27 mouse cellular contexts compared by ENCODE assay signal in genomic region chr13:95955204-95955603, GRCm38 (mm10).
DNase-seq lines count a peak whose midpoint lies in the region; ATAC-seq and TF ChIP-seq lines count a peak whose summit lies in the region.
"Had no signal": no experiment of that assay in that cellular context is flagged by ENCODE, and none has a peak within 500 bp of the region (broad histone marks: within the 10 kb centered on the region; RNA-seq: fewer than 3 reads in every experiment).

No protein-coding gene starts in this region.

- no peaks in the 10 kb centered on the region for H3K36me3 ChIP-seq in limb, embryonic 13.5 days
- no peaks in the 10 kb centered on the region for H3K36me3 ChIP-seq in limb, embryonic 10.5 days
- H3K36me3 ChIP-seq in stomach, postnatal 0 days (ENCODE audit: control insufficient read depth, insufficient read depth, low read length) = no peaks in the 10 kb centered on the region
- H3K36me3 ChIP-seq in midbrain, embryonic 15.5 days (replicated peaks) = no peaks in the 10 kb centered on the region
- H3K36me3 ChIP-seq: embryonic facial prominence, embryonic 12.5 days; forebrain, embryonic 10.5 days; G1E; heart, embryonic 12.5 days; heart, embryonic 15.5 days had no signal

- ATAC-seq in limb, embryonic 13.5 days (ENCODE audit: low FRiP score, low read depth) = peak; percentile 52; the same call in 1 of the 2 replicates
- no peak for ATAC-seq in Patski
- peak; percentile 46; the same call in 1 of the 2 replicates for ATAC-seq in stomach, postnatal 0 days (ENCODE audit: low FRiP score, low TSS enrichment)
- no peak for ATAC-seq in midbrain, embryonic 15.5 days (replicated peaks)
- ATAC-seq: forebrain, embryonic 13.5 days; forebrain, embryonic 16.5 days; intestine, postnatal 0 days had no signal

- H3K4me2 ChIP-seq in limb, embryonic 13.5 days (replicated peaks) = no peak overlapping the region
- H3K4me2 ChIP-seq in stomach, postnatal 0 days (replicated peaks; ENCODE audit: low read depth) = no peak overlapping the region
- H3K4me2 ChIP-seq in midbrain, embryonic 15.5 days = no peak overlapping the region
- H3K4me2 ChIP-seq: embryonic facial prominence, embryonic 12.5 days; forebrain, embryonic 13.5 days; heart, embryonic 12.5 days; heart, embryonic 15.5 days; hindbrain, embryonic 14.5 days had no signal

- H3K9ac ChIP-seq in limb, embryonic 13.5 days = no peak overlapping the region
- H3K9ac ChIP-seq in stomach, postnatal 0 days (ENCODE audit: low read length) = no peak overlapping the region
- no peak overlapping the region for H3K9ac ChIP-seq in midbrain, embryonic 15.5 days
- H3K9ac ChIP-seq: embryonic facial prominence, embryonic 12.5 days; forebrain, embryonic 13.5 days; heart, embryonic 12.5 days; heart, embryonic 15.5 days; hindbrain, embryonic 14.5 days had no signal

- H3K27ac ChIP-seq in limb, embryonic 13.5 days = no peak overlapping the region
- H3K27ac ChIP-seq in limb, embryonic 10.5 days = no peak overlapping the region
- no peak overlapping the region for H3K27ac ChIP-seq in stomach, postnatal 0 days (replicated peaks)
- no peak overlapping the region for H3K27ac ChIP-seq in midbrain, embryonic 15.5 days
- H3K27ac ChIP-seq: embryonic facial prominence, embryonic 12.5 days; forebrain, embryonic 10.5 days; forebrain, embryonic 13.5 days; gastrocnemius, adult 2 months; heart, embryonic 15.5 days; hindbrain, embryonic 14.5 days had no signal

- WGBS in limb, embryonic 13.5 days = 62% methylated on average over 5 of the region's 5 CpGs
- 87% methylated on average over 5 of the region's 5 CpGs for WGBS in limb, embryonic 10.5 days
- WGBS in stomach, postnatal 0 days = 69% methylated on average over 5 of the region's 5 CpGs
- WGBS in midbrain, embryonic 15.5 days = 85% methylated on average over 5 of the region's 5 CpGs

- in situ Hi-C loops in Patski (cut with MboI; ENCODE audit: low pct_unique_long_range_greater_than_20kb) = no loop called here

- 0 out of 2 replicates have a peak, but pooled peaks cover 3% of the 10 kb centered on the region for H3K27me3 ChIP-seq in limb, embryonic 13.5 days
- no peaks in the 10 kb centered on the region for H3K27me3 ChIP-seq in limb, embryonic 10.5 days (ENCODE audit: low read depth, poor library complexity, severe bottlenecking)
- peaks cover 7% of the 10 kb centered on the region for H3K27me3 ChIP-seq in Patski
- no peaks in the 10 kb centered on the region for H3K27me3 ChIP-seq in stomach, postnatal 0 days (ENCODE audit: control insufficient read depth, insufficient read depth, low read length)
- no peaks in the 10 kb centered on the region for H3K27me3 ChIP-seq in midbrain, embryonic 15.5 days (replicated peaks)
- H3K27me3 ChIP-seq: CH12.LX; embryonic facial prominence, embryonic 12.5 days; forebrain, embryonic 13.5 days; heart, embryonic 12.5 days; heart, embryonic 15.5 days had no signal

- no peak for TF ChIP-seq EP300 in stomach, postnatal 0 days (optimal IDR thresholded peaks at IDR 0.05)

- H3K4me3 ChIP-seq in limb, embryonic 13.5 days = no peak overlapping the region
- no peak overlapping the region for H3K4me3 ChIP-seq in limb, embryonic 10.5 days
- H3K4me3 ChIP-seq in stomach, postnatal 0 days (ENCODE audit: low read depth, low read length) = no peak overlapping the region
- H3K4me3 ChIP-seq in midbrain, embryonic 15.5 days = no peak overlapping the region
- H3K4me3 ChIP-seq: embryonic facial prominence, embryonic 12.5 days; forebrain, embryonic 10.5 days; forebrain, embryonic 13.5 days; gastrocnemius, adult 2 months; heart, embryonic 12.5 days; heart, embryonic 15.5 days had no signal

- TF ChIP-seq CTCF in Patski (IDR thresholded peaks at IDR 0.05) = no peak
- TF ChIP-seq CTCF in stomach, postnatal 0 days (IDR thresholded peaks at IDR 0.05; ENCODE audit: low read depth) = no peak

- no peaks in the 10 kb centered on the region for H3K9me3 ChIP-seq in limb, embryonic 13.5 days
- no peaks in the 10 kb centered on the region for H3K9me3 ChIP-seq in limb, embryonic 10.5 days (replicated peaks)
- no peaks in the 10 kb centered on the region for H3K9me3 ChIP-seq in stomach, postnatal 0 days (ENCODE audit: control insufficient read depth, low read length)
- no peaks in the 10 kb centered on the region for H3K9me3 ChIP-seq in midbrain, embryonic 15.5 days
- H3K9me3 ChIP-seq: embryonic facial prominence, embryonic 12.5 days; forebrain, embryonic 10.5 days; forebrain, embryonic 13.5 days; G1E; heart, embryonic 12.5 days; heart, embryonic 15.5 days had no signal

- H3K4me1 ChIP-seq in limb, embryonic 13.5 days = peaks cover 17% of the 10 kb centered on the region
- H3K4me1 ChIP-seq in limb, embryonic 10.5 days = peaks cover 19% of the 10 kb centered on the region
- 0 out of 2 replicates have a peak, but pooled peaks cover 3% of the 10 kb centered on the region for H3K4me1 ChIP-seq in stomach, postnatal 0 days (replicated peaks; ENCODE audit: control insufficient read depth, insufficient read depth)
- peaks cover 13% of the 10 kb centered on the region; the same call in 1 of the 2 replicates for H3K4me1 ChIP-seq in midbrain, embryonic 15.5 days

- CTCF ChIA-PET in Patski (lab: Charles Lee) = no interaction called here

- no peak for DNase-seq in limb, embryonic 10.5 days (ENCODE audit: low spot score)
- peak; percentile 1 for DNase-seq in Patski (ENCODE audit: low read depth, low spot score)
- DNase-seq in stomach, postnatal 0 days (ENCODE audit: low spot score) = peak; percentile 21
- no peak for DNase-seq in adrenal gland, postnatal 4 days (ENCODE audit: low spot score in 2 of 2)
- DNase-seq: adrenal gland, adult 2 months; adrenal gland, postnatal 14 days; B cell, adult 2 months; cerebellum, adult 18-20 months; cerebellum, adult 9-10 months; cerebellum, postnatal 14 days; gastrocnemius, adult 2 months; gastrocnemius, postnatal 14 days; heart, adult 18-20 months; heart, postnatal 14 days; heart, postnatal 4 days had no signal

- POLR2A ChIA-PET in Patski (lab: Charles Lee) = no interaction called here

Comparison
In these comparisons a context has a peak if more than half of its experiments do, and no peak if none do; other contexts are left out.
1. ATAC-seq: peak in limb, embryonic 13.5 days (single experiment) and stomach, postnatal 0 days (single experiment); none in Patski (single experiment) and midbrain, embryonic 15.5 days (single experiment).
2. DNase-seq: peak in Patski (single experiment) and stomach, postnatal 0 days (single experiment); none in limb, embryonic 10.5 days (single experiment) and adrenal gland, postnatal 4 days (0 of 2).